Mouse (Mus musculus): ENCODE measurements around the gene Dnajb12.

- TF ChIP-seq CTCF (IDR thresholded peaks at IDR 0.05; ENCODE audit: borderline replicate concordance, insufficient read depth, low read length) (no peak), POLR2A (IDR thresholded peaks at IDR 0.05; ENCODE audit: low read depth, low read length) (no peak)
These were observed 533 bp upstream of the Dnajb12 start for GRCm38 (mm10) chr10:59878823-59879222.
